19 mouse cellular contexts compared by ENCODE assay signal in genomic region chr10:122522631-122523030, GRCm38 (mm10).
A peak's percentile ranks its signal among the peaks of the same experiment; 100 is the strongest.
DNase-seq lines count a peak whose midpoint lies in the region; TF ChIP-seq lines count a peak whose summit lies in the region.
"Had no signal": no experiment of that assay in that cellular context is flagged by ENCODE, and none has a peak within 500 bp of the region (broad histone marks: within the 10 kb centered on the region; RNA-seq: fewer than 3 reads in every experiment).

No protein-coding gene starts in this region.

- no peaks in the 10 kb centered on the region for H3K79me3 ChIP-seq in C2C12 (ENCODE audit: low read depth)

- intact Hi-C loops in gastrocnemius, postnatal 36 days (cut with DNase I): no loop called here

- TF ChIP-seq POLR2A in myocyte (IDR thresholded peaks at IDR 0.05; ENCODE audit: insufficient read length, low read depth): no peak

- H3K79me2 ChIP-seq in C2C12 (ENCODE audit: control insufficient read depth, insufficient read depth) (no peaks in the 10 kb centered on the region), myocyte (ENCODE audit: control insufficient read depth, insufficient read depth) (no peaks in the 10 kb centered on the region)

- no peaks in the 10 kb centered on the region for H3K27me3 ChIP-seq in C2C12 (ENCODE audit: control insufficient read depth, insufficient read depth, insufficient read length)
- H3K27me3 ChIP-seq in myocyte (ENCODE audit: control insufficient read depth, insufficient read depth, insufficient read length): no peaks in the 10 kb centered on the region
- H3K27me3 ChIP-seq: forebrain, embryonic 15.5 days; heart, embryonic 12.5 days; intestine, embryonic 15.5 days had no signal

- no peak for TF ChIP-seq CTCF in C2C12 (IDR thresholded peaks at IDR 0.05; ENCODE audit: control insufficient read depth, insufficient read depth, insufficient read length)

- H3K4me2 ChIP-seq in myocyte (ENCODE audit: low read depth): peak overlapping the region; percentile 18
- H3K4me2 ChIP-seq: forebrain, embryonic 15.5 days; heart, embryonic 12.5 days; hindbrain, embryonic 14.5 days; intestine, embryonic 15.5 days had no signal

- H3ac ChIP-seq in C2C12 (ENCODE audit: control insufficient read depth, insufficient read length, low read depth): no peak overlapping the region
- H3ac ChIP-seq in myocyte (ENCODE audit: control insufficient read depth, insufficient read length): no peak overlapping the region

- H3K36me3 ChIP-seq in C2C12 (ENCODE audit: control insufficient read depth, insufficient read depth): no peaks in the 10 kb centered on the region
- H3K36me3 ChIP-seq in myocyte (ENCODE audit: control insufficient read depth, insufficient read depth): no peaks in the 10 kb centered on the region
- H3K36me3 ChIP-seq: forebrain, embryonic 15.5 days; heart, embryonic 12.5 days; hindbrain, embryonic 10.5 days; intestine, embryonic 15.5 days had no signal

- DNase-seq in 3T3-L1 (ENCODE audit: low read depth, low spot score) (peak; percentile 83), adipocyte (ENCODE audit: low spot score) (peak; percentile 24)
- no peak for DNase-seq in lung, adult 18-20 months
- DNase-seq in gastrocnemius, postnatal 36 days: no peak
- DNase-seq in embryo, embryonic 10 days (ENCODE audit: low spot score): no peak
- DNase-seq: adrenal gland, postnatal 10 days; B cell, adult 2 months; cerebellum, adult 11-12 months; cerebellum, adult 9-10 months; cerebellum, postnatal 25 days; gastrocnemius, postnatal 14 days had no signal

- H3K4me3 ChIP-seq in C2C12 (ENCODE audit: insufficient read depth, poor library complexity, severe bottlenecking) (no peak overlapping the region), myocyte (no peak overlapping the region)
- H3K4me3 ChIP-seq: erythroblast, embryonic 14.5 days; forebrain, embryonic 15.5 days; heart, embryonic 12.5 days; hindbrain, embryonic 10.5 days; intestine, embryonic 15.5 days had no signal

TF ChIP-seq in C2C12, 6 proteins besides CTCF, POLR2A, EP300 and RAD21:
- TF ChIP-seq MYOD1 (IDR thresholded peaks at IDR 0.05; ENCODE audit: control insufficient read depth, insufficient read length, low read depth): no peak
- peak; percentile 26 for TF ChIP-seq FOSL1 (IDR thresholded peaks at IDR 0.05; ENCODE audit: insufficient read depth, low read length, poor library complexity, severe bottlenecking)
- TF ChIP-seq MAX (IDR thresholded peaks at IDR 0.05): no peak
- no peak for TF ChIP-seq USF1 (IDR thresholded peaks at IDR 0.05; ENCODE audit: low read depth)
- no peak for TF ChIP-seq MYOG (IDR thresholded peaks at IDR 0.05; ENCODE audit: control insufficient read depth, extremely low read depth, insufficient read length)

TF ChIP-seq in myocyte, 11 proteins besides CTCF, POLR2A, EP300 and RAD21:
- no peak for TF ChIP-seq POLR2AphosphoS2 (IDR thresholded peaks at IDR 0.05; ENCODE audit: insufficient read length, low read depth)
- TF ChIP-seq TCF3 (IDR thresholded peaks at IDR 0.05; ENCODE audit: insufficient read length, low read depth): no peak
- TF ChIP-seq SRF (IDR thresholded peaks at IDR 0.05; ENCODE audit: control insufficient read depth, insufficient read length, low read depth): no peak
- TF ChIP-seq E2F4 (IDR thresholded peaks at IDR 0.05; ENCODE audit: insufficient read depth): no peak
- no peak for TF ChIP-seq MYOD1 (IDR thresholded peaks at IDR 0.05; ENCODE audit: control insufficient read depth in 1 of 3, insufficient read length in 2 of 3, low read depth in 2 of 3)
- TF ChIP-seq MYOG (IDR thresholded peaks at IDR 0.05; ENCODE audit: control insufficient read depth in 1 of 3, insufficient read depth in 1 of 3, insufficient read length in 2 of 3, low read depth in 2 of 3): no peak
- TF ChIP-seq TCF12 (IDR thresholded peaks at IDR 0.05; ENCODE audit: insufficient read depth, poor library complexity, severe bottlenecking): no peak
- TF ChIP-seq REST (IDR thresholded peaks at IDR 0.05; ENCODE audit: insufficient read depth, insufficient read length): no peak
- TF ChIP-seq CEBPB (IDR thresholded peaks at IDR 0.05; ENCODE audit: insufficient read depth, poor library complexity, severe bottlenecking): no peak
- TF ChIP-seq MAX (IDR thresholded peaks at IDR 0.05; ENCODE audit: low read depth): no peak
- no peak for TF ChIP-seq USF1 (IDR thresholded peaks at IDR 0.05; ENCODE audit: low read depth)

Comparison
In these comparisons a context has a peak if more than half of its experiments do, and no peak if none do; other contexts are left out.
1. DNase-seq: peak in 3T3-L1 (single experiment) and adipocyte (single experiment); none in lung, adult 18-20 months (0 of 2), gastrocnemius, postnatal 36 days (0 of 2) and embryo, embryonic 10 days (single experiment).